Mouse (Mus musculus) limb, embryonic 15.5 days (tissue): Measurements from ENCODE around the gene Inpp5d. TPM values are rescaled to one million over a fixed set of nuclear protein-coding genes. Genes with fewer than 3 reads are reported as not detected.

Source experiments
- ATAC-seq: fragments of 200-750 bp; cut with Nextera tagmentation; 2 replicates; pipeline ENCODE4 v1.8.0; 2017; ENCODE audit warnings: low read depth, moderate TSS enrichment; ENCODE audit not compliant: insufficient number of reproducible peaks, low FRiP score, low TSS enrichment
- H3K27ac ChIP-seq: fragments of 300-500 bp; sonication (generic); 2 replicates; pipeline ENCODE4 v1.5.1; 2015; ENCODE audit warnings: moderate library complexity, mild to moderate bottlenecking, inconsistent platforms
- H3K27me3 ChIP-seq: fragments of 300-500 bp; sonication (generic); 2 replicates; pipeline ENCODE4 v1.6.1; 2015; ENCODE audit warnings: inconsistent platforms
- H3K36me3 ChIP-seq: fragments of 300-500 bp; sonication (generic); 2 replicates; pipeline ENCODE4 v1.6.1; 2015; ENCODE audit warnings: inconsistent platforms
- H3K4me1 ChIP-seq: fragments of 300-500 bp; sonication (generic); 2 replicates; pipeline ENCODE4 v1.6.1; 2015; ENCODE audit warnings: inconsistent platforms
- H3K4me2 ChIP-seq: fragments of 300-500 bp; sonication (generic); 2 replicates; pipeline ENCODE4 v1.6.1; 2015; ENCODE audit warnings: mild to moderate bottlenecking, inconsistent platforms
- H3K4me3 ChIP-seq: fragments of 300-500 bp; sonication (generic); 2 replicates; pipeline ENCODE4 v1.5.1; 2015; ENCODE audit warnings: mild to moderate bottlenecking, inconsistent platforms
- H3K9ac ChIP-seq: fragments of 300-500 bp; sonication (generic); 2 replicates; pipeline ENCODE4 v1.6.1; 2015; ENCODE audit warnings: inconsistent platforms
- H3K9me3 ChIP-seq: fragments of 300-500 bp; sonication (generic); 2 replicates; pipeline ENCODE4 v1.6.1; 2016; ENCODE audit warnings: inconsistent platforms
- WGBS: fragments of 180-500 bp; shearing (Covaris S2); methylation state at CpG from one replicate; pipeline ENCODE4 v1.1.7; 2015; 5-methylcytosine and 5-hydroxymethylcytosine counted together
- polyA plus RNA-seq: library from polyadenylated mRNA; unstranded; fragments of >200 nt; fragmentation: Nextera tagmentation; extraction: Ambion mirVana; gene quantifications from 2 replicates; pipeline ENCODE4 v1.2.1, GENCODE M21; 2015

Inpp5d gene
- polyA plus RNA-seq, 1 experiment from 2014 or later: 8.8 TPM

DNA sequence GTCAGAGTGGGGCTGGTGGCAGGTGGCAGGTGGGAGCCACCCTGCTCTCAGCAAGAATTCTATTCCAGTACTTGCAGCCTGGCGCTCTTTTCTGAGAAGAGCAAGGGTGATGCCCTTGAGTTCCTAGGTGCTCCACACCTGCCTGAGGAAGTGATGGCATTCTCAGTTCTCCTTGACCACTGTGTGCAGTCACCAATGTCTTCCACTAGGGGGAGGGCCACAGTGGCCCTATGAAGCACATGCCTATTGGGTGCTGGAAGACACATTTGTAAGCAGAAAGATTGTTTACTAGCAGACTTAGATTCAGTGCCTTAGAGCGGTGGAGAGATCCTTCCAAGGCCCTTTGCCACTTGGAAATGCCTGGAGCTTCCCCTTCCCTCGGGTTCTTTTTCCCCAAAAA, 146.1 kb downstream of the Inpp5d start:
- H3K27me3 ChIP-seq: no peaks in the 10 kb centered on the region
- no peak for ATAC-seq
- no peak overlapping the region for H3K4me3 ChIP-seq
- H3K9me3 ChIP-seq: no peaks in the 10 kb centered on the region
- H3K4me1 ChIP-seq: no peaks in the 10 kb centered on the region
- H3K4me2 ChIP-seq: no peak overlapping the region
- no peak overlapping the region for H3K27ac ChIP-seq
- 94% methylated on average over 3 of the region's 3 CpGs for WGBS
- no peak overlapping the region for H3K9ac ChIP-seq
- peaks cover 91% of the 10 kb centered on the region for H3K36me3 ChIP-seq

DNA sequence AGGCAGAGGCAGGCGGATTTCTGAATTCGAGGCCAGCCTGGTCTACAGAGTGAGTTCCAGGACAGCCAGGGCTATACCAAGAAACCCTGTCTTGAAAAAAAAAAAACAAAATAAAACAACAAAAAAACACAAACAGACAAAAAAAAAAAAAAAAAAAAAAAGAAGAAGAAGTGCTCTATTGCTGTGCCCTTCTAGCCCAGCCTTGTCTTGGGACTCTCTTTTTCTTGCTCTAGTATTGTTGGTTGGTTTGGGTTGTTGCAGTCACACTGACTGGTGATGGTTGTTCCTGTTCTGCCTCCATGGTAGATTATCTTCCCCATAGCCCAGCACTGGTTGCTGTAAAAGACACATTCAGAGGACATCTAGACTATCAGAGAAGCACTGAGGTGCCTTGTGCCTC, 149.2 kb downstream of the Inpp5d start:
- Histone ChIP-seq H3K4me3 (no peak overlapping the region), H3K9ac (no peak overlapping the region), H3K27me3 (no peaks in the 10 kb centered on the region), H3K4me1 (no peaks in the 10 kb centered on the region), H3K9me3 (no peaks in the 10 kb centered on the region), H3K36me3 (peaks cover 88% of the 10 kb centered on the region), H3K4me2 (no peak overlapping the region), H3K27ac (no peak overlapping the region)
- no peak for ATAC-seq
- 97% methylated on average over 2 of the region's 2 CpGs for WGBS

Other genes starting within 250 kb of the Inpp5d start
- 0.89 and 1.2 TPM in 2 replicates for gene Kcnj13, start 225.6 kb upstream of the Inpp5d start, polyA plus RNA-seq
- gene Snorc, start 150.0 kb upstream of the Inpp5d start, polyA plus RNA-seq: 46.8 and 84.6 TPM in 2 replicates
- not detected in 2 replicates for gene Neu2, start 110.4 kb upstream of the Inpp5d start, polyA plus RNA-seq
- 2.4 and 3.0 TPM in 2 replicates for gene Ngef, start 46.4 kb upstream of the Inpp5d start, polyA plus RNA-seq
- gene Atg16l1, start 135.6 kb downstream of the Inpp5d start, polyA plus RNA-seq: 29.0 and 30.0 TPM in 2 replicates
- 1.3 and 1.8 TPM in 2 replicates for gene Sag, start 183.4 kb downstream of the Inpp5d start, polyA plus RNA-seq
- gene Dgkd, start 233.0 kb downstream of the Inpp5d start, polyA plus RNA-seq: 24.4 and 25.2 TPM in 2 replicates